Mouse (Mus musculus) right cerebral cortex, postnatal 10 days (tissue): ENCODE results near the gene Hist1h2ag.

Experiments used
- DNase-seq, 2 experiments: peaks; one replicate each; pipeline ENCODE4 v3.0.0; 2021; ENCODE audit warnings: low spot score in 2 of 2

Hist1h2ag gene

GRCm38 (mm10) chr13:22036986-22037385 lies 5.8 kb downstream of the Hist1h2ag start:
- no peak for DNase-seq

GRCm38 (mm10) chr13:22036149-22036956 lies 6.4 kb downstream of the Hist1h2ag start:
- no peak for DNase-seq

GRCm38 (mm10) chr13:22035267-22036148 lies 7.2 kb downstream of the Hist1h2ag start, which contains the start of the genes Hist1h2ah and Hist1h2bk:
TSS of gene Hist1h2ah (minus strand) at chr13:22035568.
TSS of gene Hist1h2bk (plus strand) at chr13:22035870.
- DNase-seq, result peak; percentile 91 to 93

- DNase-seq, result no peak
Observed at GRCm38 (mm10) chr13:22034443-22035266, 8.1 kb downstream of the Hist1h2ag start.

- DNase-seq, result no peak
Observed at GRCm38 (mm10) chr13:22033741-22034442, 8.9 kb downstream of the Hist1h2ag start.

- DNase-seq, result no peak
Observed at GRCm38 (mm10) chr13:22030493-22030892, 12.3 kb downstream of the Hist1h2ag start.

GRCm38 (mm10) chr13:22029928-22030327 lies 12.8 kb downstream of the Hist1h2ag start:
- peak in 1 of 2 experiments; percentile 47 for DNase-seq

GRCm38 (mm10) chr13:22028673-22029460 lies 13.9 kb downstream of the Hist1h2ag start:
- peak; percentile 92 to 94 for DNase-seq

- DNase-seq, result peak; percentile 85 to 90
Observed at GRCm38 (mm10) chr13:22026058-22027031, 16.4 kb downstream of the Hist1h2ag start.

GRCm38 (mm10) chr13:22022241-22022640 lies 20.5 kb downstream of the Hist1h2ag start:
- peak; percentile 70 to 81 for DNase-seq

GRCm38 (mm10) chr13:22021581-22021980 lies 21.2 kb downstream of the Hist1h2ag start:
- DNase-seq, result no peak

- peak in 1 of 2 experiments; percentile 64 for DNase-seq
Observed at GRCm38 (mm10) chr13:22020901-22021339, 21.8 kb downstream of the Hist1h2ag start.

- no peak for DNase-seq
Observed at GRCm38 (mm10) chr13:22019934-22020835, 22.6 kb downstream of the Hist1h2ag start.

GRCm38 (mm10) chr13:22015479-22016450 lies 27.0 kb downstream of the Hist1h2ag start:
- DNase-seq, result peak; percentile 69 to 77

- no peak for DNase-seq
Observed at GRCm38 (mm10) chr13:22014411-22014845, 28.3 kb downstream of the Hist1h2ag start.

GRCm38 (mm10) chr13:22013716-22014115 lies 29.0 kb downstream of the Hist1h2ag start:
- no peak for DNase-seq
